Mouse (Mus musculus): Measurements from ENCODE around the gene Shroom3.

The Shroom3 gene

GRCm38 (mm10) chr5:92858104-92858503, 174.9 kb downstream of the Shroom3 start:
- DNase-seq, result no peak

- DNase-seq, result no peak
Measured at GRCm38 (mm10) chr5:92858576-92858975, 175.3 kb downstream of the Shroom3 start.

- no peak for DNase-seq
Measured at GRCm38 (mm10) chr5:92861416-92862112, 178.3 kb downstream of the Shroom3 start.

- DNase-seq, result no peak
Measured at GRCm38 (mm10) chr5:92865090-92865489, 181.9 kb downstream of the Shroom3 start.

GRCm38 (mm10) chr5:92866546-92866945, 183.3 kb downstream of the Shroom3 start:
- DNase-seq, result no peak

GRCm38 (mm10) chr5:92867253-92867652, 184.0 kb downstream of the Shroom3 start:
- DNase-seq, result no peak

- DNase-seq, result no peak
Measured at GRCm38 (mm10) chr5:92868231-92868630, 185.0 kb downstream of the Shroom3 start.

GRCm38 (mm10) chr5:92871048-92871447, 187.8 kb downstream of the Shroom3 start:
- no peak for DNase-seq

GRCm38 (mm10) chr5:92872182-92872581, 188.9 kb downstream of the Shroom3 start:
- peak; percentile 49 for DNase-seq

- DNase-seq, result peak; percentile 44
Measured at GRCm38 (mm10) chr5:92872991-92873390, 189.8 kb downstream of the Shroom3 start.

- no peak for DNase-seq
Measured at GRCm38 (mm10) chr5:92873518-92873917, 190.3 kb downstream of the Shroom3 start.

- DNase-seq, result no peak
Measured at GRCm38 (mm10) chr5:92875836-92876235, 192.6 kb downstream of the Shroom3 start.

GRCm38 (mm10) chr5:92877104-92877503, 193.9 kb downstream of the Shroom3 start:
- DNase-seq, result no peak

GRCm38 (mm10) chr5:92880393-92880792, 197.2 kb downstream of the Shroom3 start:
- peak; percentile 25 for DNase-seq

- DNase-seq, result no peak
Measured at GRCm38 (mm10) chr5:92880893-92881292, 197.7 kb downstream of the Shroom3 start.

GRCm38 (mm10) chr5:92886141-92886540, 202.9 kb downstream of the Shroom3 start:
- peak; percentile 73 for DNase-seq

- peak; percentile 56 for DNase-seq
Measured at GRCm38 (mm10) chr5:92887501-92887900, 204.3 kb downstream of the Shroom3 start.

GRCm38 (mm10) chr5:92888628-92889241, 205.5 kb downstream of the Shroom3 start:
- DNase-seq, result peak; percentile 27

GRCm38 (mm10) chr5:92890902-92891301, 207.7 kb downstream of the Shroom3 start:
- DNase-seq, result no peak

- DNase-seq, result no peak
Measured at GRCm38 (mm10) chr5:92893284-92893683, 210.0 kb downstream of the Shroom3 start.

- no peak for DNase-seq
Measured at GRCm38 (mm10) chr5:92893711-92894110, 210.5 kb downstream of the Shroom3 start.

GRCm38 (mm10) chr5:92895877-92896276, 212.6 kb downstream of the Shroom3 start:
- no peak for DNase-seq

- DNase-seq, result no peak
Measured at GRCm38 (mm10) chr5:92896725-92897280, 213.6 kb downstream of the Shroom3 start.
